Mouse (Mus musculus) stomach, postnatal 0 days (tissue): ENCODE measurements at regions not wholly inside any gene's neighbourhood (a gene's known extent, or its start where the extent isn't known, plus 50 kb on each side); places are given as distances from the start of the nearest gene placed in this dataset.

Source experiments
- CTCF ChIP-seq: IDR thresholded peaks from 2 replicates; pipeline ENCODE4 v1.5.1; 2016; ENCODE audit warnings: antibody characterized with exemption, low read depth, mild to moderate bottlenecking, moderate library complexity
- EP300 ChIP-seq: optimal IDR thresholded peaks from 2 replicates; pipeline ENCODE3; 2016; ENCODE audit warnings: antibody characterized with exemption

GRCm38 (mm10) chr17:45953523-45953922 is 78.6 kb downstream of the Vegfa start:
- TF ChIP-seq CTCF: no peak
- TF ChIP-seq EP300: no peak
